Mouse (Mus musculus): ENCODE measurements around the gene Nckap1l.

The Nckap1l gene

DNA sequence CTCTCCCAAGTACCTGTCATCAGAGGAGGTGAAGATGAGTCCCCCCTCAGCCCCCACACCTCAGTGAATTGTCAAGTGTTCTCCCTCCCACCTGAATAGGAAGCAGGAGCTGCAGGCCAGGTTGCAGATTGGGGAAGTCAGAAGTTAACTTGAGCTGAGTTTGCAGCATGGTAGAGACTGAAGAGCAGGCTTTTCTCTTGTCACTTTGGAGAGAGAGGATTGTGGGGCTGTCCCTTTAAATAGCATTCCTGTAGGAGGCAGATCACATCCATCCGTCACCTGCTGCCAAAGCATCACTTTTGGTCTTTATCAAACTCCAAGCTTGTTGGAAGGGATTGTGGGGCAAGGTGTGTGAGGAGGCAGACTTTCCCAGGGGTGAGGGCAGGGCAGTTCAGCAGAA, 47.1 kb downstream of the Nckap1l start:
- in situ Hi-C loops (cut with MboI; ENCODE audit: low sequenced_read_pairs), result no loop called here

DNA sequence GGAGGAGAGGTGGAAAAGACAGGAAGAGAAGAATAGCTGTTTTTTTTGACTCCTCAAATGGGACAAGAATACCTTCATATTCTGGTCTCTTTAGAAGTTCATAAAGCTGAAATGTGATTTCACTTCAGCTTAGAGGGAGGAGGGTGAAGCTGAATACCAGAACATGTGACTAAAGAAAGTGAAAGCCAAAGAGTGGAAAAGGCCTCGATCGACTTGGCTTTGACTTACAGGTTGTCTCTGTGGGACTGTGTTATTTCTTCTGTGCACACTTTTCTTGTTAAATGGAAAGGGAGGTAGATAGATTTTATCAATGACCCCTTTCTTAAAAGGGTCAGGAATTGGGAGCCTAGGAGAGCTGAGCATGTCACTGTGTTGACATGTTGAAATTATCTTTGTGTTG, 47.6 kb downstream of the Nckap1l start:
- in situ Hi-C loops (cut with MboI; ENCODE audit: low sequenced_read_pairs), result no loop called here

DNA sequence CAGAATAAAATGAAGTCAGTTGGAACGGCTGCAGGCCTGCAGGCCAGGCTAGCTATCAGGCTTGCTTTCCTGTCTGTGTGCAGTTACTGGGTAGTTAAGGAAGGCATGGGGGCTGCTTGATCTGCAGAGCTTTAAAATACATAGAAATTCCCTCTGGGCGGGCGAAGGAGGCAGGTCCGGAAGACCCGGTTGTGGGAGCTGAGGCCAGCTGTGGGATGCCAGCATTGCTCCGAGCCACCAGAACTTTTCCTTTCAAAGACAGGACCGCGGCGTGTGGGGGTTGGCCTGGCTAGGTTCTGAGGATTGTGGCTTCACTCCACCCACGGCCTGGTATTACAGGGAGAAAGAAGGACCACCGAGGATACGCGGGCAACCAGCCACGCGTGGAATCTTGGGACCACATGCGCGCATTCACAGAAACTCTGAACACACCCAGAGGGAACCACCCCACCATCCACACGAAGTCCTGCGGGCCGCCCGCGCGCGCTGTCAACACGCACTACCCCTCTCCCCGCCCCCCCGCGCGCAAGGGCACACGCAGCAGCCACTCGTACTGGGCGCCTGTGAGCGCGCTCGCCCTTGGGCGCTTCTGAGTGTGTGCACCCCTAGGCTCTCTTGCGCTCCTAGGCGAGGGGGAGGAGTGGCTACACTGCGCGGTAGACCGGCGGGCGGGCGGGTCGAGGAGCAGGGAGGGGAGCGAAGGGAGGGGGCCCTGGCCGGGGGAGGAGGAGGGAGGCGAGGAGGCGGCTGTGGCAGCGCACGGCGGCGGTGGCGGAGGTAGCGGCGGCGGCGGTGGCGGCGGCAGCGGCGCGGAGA, 49.0 kb downstream of the Nckap1l start, which contains the start of gene Pde1b:
TSS of gene Pde1b (plus strand) at position 600 of the 816 bp plus-strand sequence.
- in situ Hi-C loops (cut with MboI; ENCODE audit: low sequenced_read_pairs), result no loop called here

GRCm38 (mm10) chr15:103503251-103503600, 49.6 kb downstream of the Nckap1l start:
- in situ Hi-C loops (cut with MboI; ENCODE audit: low sequenced_read_pairs), result no loop called here

DNA sequence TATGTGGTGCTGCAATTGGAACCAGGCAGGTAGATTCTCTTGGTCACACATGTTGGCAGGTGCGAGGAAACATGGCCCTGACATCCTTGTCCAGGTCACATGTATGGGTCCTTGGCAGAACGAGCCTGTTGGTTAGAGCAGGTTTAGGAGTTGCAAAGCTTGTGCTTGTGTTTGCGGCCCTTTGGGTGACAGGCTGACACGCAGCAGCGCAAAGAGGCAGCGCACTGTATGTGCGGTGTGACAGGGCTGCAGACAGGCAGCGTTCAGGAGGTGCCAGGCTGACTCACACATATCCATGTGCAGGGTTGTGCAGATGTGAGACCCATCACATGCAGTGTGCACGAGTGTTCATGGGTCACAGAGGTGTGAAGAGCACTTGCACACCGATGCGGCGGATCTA, 50.1 kb downstream of the Nckap1l start:
- in situ Hi-C loops (cut with MboI; ENCODE audit: low sequenced_read_pairs), result no loop called here

DNA sequence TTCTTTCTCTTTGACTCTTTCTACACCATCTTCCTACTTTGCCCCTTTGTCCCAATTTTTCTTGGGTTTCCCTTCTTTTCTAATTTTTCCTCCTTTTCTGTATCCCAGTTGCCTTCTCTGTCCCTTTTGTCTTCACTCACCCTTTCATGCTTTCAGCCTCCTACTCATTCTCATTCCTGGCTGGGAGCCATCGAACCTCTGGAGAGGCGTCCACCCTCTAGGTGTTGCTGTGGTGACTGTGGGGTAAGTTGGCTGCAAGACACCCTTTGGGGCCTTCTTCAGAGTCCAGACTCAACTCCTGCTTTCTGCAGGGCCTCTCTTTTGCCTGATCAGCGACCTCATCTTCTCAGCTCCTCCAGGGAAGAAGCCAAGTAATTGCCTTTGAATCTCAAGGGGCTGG, 55.7 kb downstream of the Nckap1l start:
- in situ Hi-C loops (cut with MboI; ENCODE audit: low sequenced_read_pairs), result no loop called here

- in situ Hi-C loops (cut with MboI; ENCODE audit: low sequenced_read_pairs), result no loop called here
These were observed 58.1 kb downstream of the Nckap1l start for GRCm38 (mm10) chr15:103511652-103512051.

- in situ Hi-C loops (cut with MboI; ENCODE audit: low sequenced_read_pairs), result no loop called here
These were observed 60.0 kb downstream of the Nckap1l start for GRCm38 (mm10) chr15:103513621-103514031.

GRCm38 (mm10) chr15:103514119-103514518, 60.5 kb downstream of the Nckap1l start:
- in situ Hi-C loops (cut with MboI; ENCODE audit: low sequenced_read_pairs), result no loop called here

GRCm38 (mm10) chr15:103514914-103515313, 61.3 kb downstream of the Nckap1l start:
- in situ Hi-C loops (cut with MboI; ENCODE audit: low sequenced_read_pairs), result no loop called here

GRCm38 (mm10) chr15:103518600-103519385, 65.2 kb downstream of the Nckap1l start:
- in situ Hi-C loops (cut with MboI; ENCODE audit: low sequenced_read_pairs), result no loop called here

GRCm38 (mm10) chr15:103519386-103520378, 66.1 kb downstream of the Nckap1l start:
- in situ Hi-C loops (cut with MboI; ENCODE audit: low sequenced_read_pairs), result no loop called here

DNA sequence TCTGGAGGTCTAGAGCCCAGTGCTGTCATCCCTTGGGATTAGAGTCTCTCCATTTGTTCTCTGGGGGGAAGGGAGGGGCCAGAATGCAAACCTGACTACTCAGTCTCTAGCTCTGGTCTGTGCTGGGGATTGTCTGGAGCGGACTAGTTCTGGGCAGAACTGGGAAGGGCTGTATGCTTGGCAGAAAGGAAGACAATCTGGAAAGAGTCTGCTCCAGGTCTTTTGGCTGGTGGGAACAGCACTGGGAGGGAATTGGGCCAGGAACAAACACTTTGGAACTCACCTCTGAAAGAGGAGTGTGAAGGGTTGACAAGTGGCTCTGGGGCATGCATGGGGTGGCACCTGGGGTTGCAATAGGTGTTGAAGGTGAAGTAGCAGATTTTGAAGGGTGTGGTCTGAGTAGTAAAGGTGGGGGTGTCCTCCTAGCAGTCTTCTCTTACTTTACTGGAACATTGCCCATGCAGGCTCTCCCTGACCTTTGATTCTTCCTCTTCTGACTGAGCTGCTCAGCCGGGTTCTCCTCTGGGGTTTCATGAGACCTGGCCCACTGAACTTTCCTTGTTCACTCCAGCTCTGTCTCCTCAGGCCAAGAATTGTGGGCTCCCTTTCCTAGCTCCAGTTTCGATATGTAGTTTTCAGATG, 69.0 kb downstream of the Nckap1l start:
- in situ Hi-C loops (cut with MboI; ENCODE audit: low sequenced_read_pairs), result no loop called here

GRCm38 (mm10) chr15:103523156-103523555, 69.6 kb downstream of the Nckap1l start:
- in situ Hi-C loops (cut with MboI; ENCODE audit: low sequenced_read_pairs), result no loop called here

DNA sequence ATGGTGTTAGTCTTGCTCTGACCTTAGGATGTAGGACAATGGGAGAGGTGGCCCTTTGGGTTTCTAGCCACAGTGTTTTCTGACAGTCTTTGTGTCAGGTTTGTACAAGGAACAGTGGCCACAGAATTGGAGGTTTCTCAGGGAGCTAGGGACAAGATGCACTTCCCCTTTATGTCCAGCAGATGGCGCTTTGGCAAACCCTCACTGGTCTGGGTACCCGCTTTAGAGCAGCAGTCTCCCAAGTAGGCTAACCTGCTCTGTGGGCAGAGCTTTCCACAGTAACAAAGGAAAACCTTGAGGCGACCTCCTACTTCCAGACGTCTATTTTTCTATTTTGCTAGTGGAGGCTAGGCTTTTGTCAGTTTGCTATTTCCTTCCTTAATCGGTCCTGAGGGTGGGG, 76.8 kb downstream of the Nckap1l start:
- in situ Hi-C loops (cut with MboI; ENCODE audit: low sequenced_read_pairs), result no loop called here

DNA sequence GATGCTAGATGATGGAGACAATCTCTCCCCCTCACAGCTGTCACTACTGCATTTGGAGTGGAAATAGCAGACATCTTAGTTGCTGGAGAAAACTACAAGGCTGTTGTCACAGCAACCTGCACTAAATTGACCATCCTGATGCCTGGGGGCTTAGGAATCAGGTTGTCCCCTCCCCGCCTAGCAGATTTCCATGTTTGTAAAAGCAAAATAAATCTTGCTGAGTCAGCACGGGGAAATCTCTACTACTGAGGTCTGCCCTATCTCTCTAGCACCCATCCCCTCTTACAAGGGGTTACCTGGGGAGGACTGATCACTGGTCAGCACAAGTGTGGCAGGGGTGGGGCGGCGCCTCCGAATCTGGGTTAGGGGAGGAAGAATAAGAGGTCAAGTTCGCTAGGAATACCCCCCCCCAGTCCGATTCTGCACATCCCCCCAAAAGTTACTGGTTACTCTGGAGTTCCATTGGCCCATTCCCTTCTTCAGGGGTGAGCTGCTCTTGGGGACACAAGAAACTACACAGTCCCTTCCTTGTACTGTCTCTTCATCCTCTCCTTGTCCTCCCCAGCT, 80.5 kb downstream of the Nckap1l start:
- in situ Hi-C loops (cut with MboI; ENCODE audit: low sequenced_read_pairs), result no loop called here

GRCm38 (mm10) chr15:103535030-103535429, 81.4 kb downstream of the Nckap1l start:
- in situ Hi-C loops (cut with MboI; ENCODE audit: low sequenced_read_pairs), result no loop called here

GRCm38 (mm10) chr15:103535786-103536185, 82.2 kb downstream of the Nckap1l start:
- in situ Hi-C loops (cut with MboI; ENCODE audit: low sequenced_read_pairs), result no loop called here

GRCm38 (mm10) chr15:103536456-103536855, 82.9 kb downstream of the Nckap1l start:
- in situ Hi-C loops (cut with MboI; ENCODE audit: low sequenced_read_pairs), result no loop called here

Measured in CH12F3 (cell line).